ENCODE assay signal across 8 mouse cellular contexts in genomic region chr19:41264331-41264799, GRCm38 (mm10). TPM values are rescaled to one million over a fixed set of nuclear protein-coding genes. Genes with fewer than 3 reads are reported as not detected.
DNase-seq lines count a peak whose midpoint lies in the region; ATAC-seq lines count a peak whose summit lies in the region.

No protein-coding gene starts in this region.

- 21% methylated on average over 13 of the region's 13 CpGs for WGBS in lung, embryonic 16.5 days
- WGBS in hindbrain, embryonic 10.5 days, result 44% methylated on average over 13 of the region's 13 CpGs

- peak overlapping the region; percentile 76 for H3K4me3 ChIP-seq in lung, embryonic 16.5 days (ENCODE audit: low read length)
- peak overlapping the region; percentile 93 for H3K4me3 ChIP-seq in hindbrain, embryonic 10.5 days

- peaks cover 16% of the 10 kb centered on the region for H3K4me1 ChIP-seq in lung, embryonic 16.5 days (replicated peaks; ENCODE audit: control insufficient read depth, insufficient read depth, low read length)
- peaks cover 30% of the 10 kb centered on the region for H3K4me1 ChIP-seq in hindbrain, embryonic 10.5 days (replicated peaks)

- peak overlapping the region; percentile 64 for H3K4me2 ChIP-seq in lung, embryonic 16.5 days (ENCODE audit: low read depth, low read length)

- H3K27ac ChIP-seq in lung, embryonic 16.5 days (ENCODE audit: low read length), result peak overlapping the region; percentile 96
- H3K27ac ChIP-seq in hindbrain, embryonic 10.5 days, result peak overlapping the region; percentile 98

- no peak for ATAC-seq in lung, embryonic 16.5 days (ENCODE audit: low read depth)
- peak; percentile 63 for ATAC-seq in megakaryocyte-erythroid progenitor cell, adult 5-6 weeks (replicated peaks; ENCODE audit: low FRiP score, low TSS enrichment, poor library complexity, severe bottlenecking)

- DNase-seq in cerebellum, adult 11 months, result peak; percentile 11
- no peak for DNase-seq in cerebellum, adult 11-12 months
- DNase-seq in lung, postnatal 14 days, result no peak
- DNase-seq in hindbrain, embryonic 10.5 days (ENCODE audit: low spot score), result no peak
- DNase-seq in urinary bladder, postnatal 10 days (ENCODE audit: low spot score), result no peak
- no peak for DNase-seq in layer of hippocampus, adult 9-11 months

- H3K36me3 ChIP-seq in lung, embryonic 16.5 days (ENCODE audit: control insufficient read depth, insufficient read depth, low read length), result no peaks in the 10 kb centered on the region
- H3K36me3 ChIP-seq in hindbrain, embryonic 10.5 days, result 0 out of 2 replicates have a peak, but pooled peaks cover 3% of the 10 kb centered on the region

- peak overlapping the region; percentile 97 for H3K9ac ChIP-seq in lung, embryonic 16.5 days (ENCODE audit: low read length)

- no peaks in the 10 kb centered on the region for H3K9me3 ChIP-seq in lung, embryonic 16.5 days (ENCODE audit: control insufficient read depth, low read length)
- H3K9me3 ChIP-seq in hindbrain, embryonic 10.5 days, result no peaks in the 10 kb centered on the region

- no peaks in the 10 kb centered on the region for H3K27me3 ChIP-seq in lung, embryonic 16.5 days (ENCODE audit: control insufficient read depth, insufficient read depth, low read depth, low read length)
- no peaks in the 10 kb centered on the region for H3K27me3 ChIP-seq in hindbrain, embryonic 10.5 days (ENCODE audit: insufficient read depth, poor library complexity, severe bottlenecking)

RNA-seq across cellular contexts. Expression of gene Tm9sf3, which starts 0.6 kb away (rescaled TPM):
- 133 and 135 TPM in 2 replicates for polyA plus RNA-seq in lung, embryonic 16.5 days (2015; fragmentation: Nextera tagmentation; extraction: Ambion mirVana)
- 74.8 and 98.1 TPM in 2 replicates for polyA plus RNA-seq in hindbrain, embryonic 10.5 days (2016; fragmentation: Nextera tagmentation; extraction: Ambion mirVana)
- total RNA-seq in megakaryocyte-erythroid progenitor cell, adult 5-6 weeks (2014; fragmentation: Nextera tagmentation), result 59.1 and 63.9 TPM in 2 replicates
- total RNA-seq in megakaryocyte-erythroid progenitor cell, adult 5-6 weeks (2017), result 180 and 214 TPM in 2 replicates

RNA-seq across cellular contexts. Expression of gene Tll2, which starts 57.7 kb away (rescaled TPM):
- polyA plus RNA-seq in lung, embryonic 16.5 days (2015; fragmentation: Nextera tagmentation; extraction: Ambion mirVana), result not detected in 2 replicates
- polyA plus RNA-seq in hindbrain, embryonic 10.5 days (2016; fragmentation: Nextera tagmentation; extraction: Ambion mirVana), result 0.25 and 0.68 TPM in 2 replicates
- total RNA-seq in megakaryocyte-erythroid progenitor cell, adult 5-6 weeks (2014; fragmentation: Nextera tagmentation), result not detected in 2 replicates
- not detected in 2 replicates for total RNA-seq in megakaryocyte-erythroid progenitor cell, adult 5-6 weeks (2017)
